Mouse (Mus musculus) frontal cortex, postnatal 25 days (tissue): ENCODE measurements at regions not wholly inside any gene's neighbourhood (a gene's known extent, or its start where the extent isn't known, plus 50 kb on each side); places are given as distances from the start of the nearest gene placed in this dataset.

Experiments used
- DNase-seq, 2 experiments: peaks; one replicate each; pipeline ENCODE4 v3.0.0; 2022; ENCODE audit warnings: low spot score in 2 of 2

GRCm38 (mm10) chr13:107880551-107880950 lies 163.7 kb upstream of the Smim15 start:
- DNase-seq: no peak

GRCm38 (mm10) chr13:107879535-107879934 lies 164.7 kb upstream of the Smim15 start:
- no peak for DNase-seq

- DNase-seq: no peak
Measured at GRCm38 (mm10) chr13:107878980-107879379, 165.3 kb upstream of the Smim15 start.

- DNase-seq: no peak
Measured at GRCm38 (mm10) chr13:107873244-107873667, 171.0 kb upstream of the Smim15 start.

- DNase-seq: no peak
Measured at GRCm38 (mm10) chr13:107872574-107872973, 171.7 kb upstream of the Smim15 start.

- no peak for DNase-seq
Measured at GRCm38 (mm10) chr13:107872137-107872536, 172.1 kb upstream of the Smim15 start.

- DNase-seq: no peak
Measured at GRCm38 (mm10) chr13:107868906-107869305, 175.3 kb upstream of the Smim15 start.

GRCm38 (mm10) chr13:107866825-107867224 lies 177.4 kb upstream of the Smim15 start:
- no peak for DNase-seq

- DNase-seq: no peak
Measured at GRCm38 (mm10) chr13:107862793-107863654, 181.2 kb upstream of the Smim15 start.

GRCm38 (mm10) chr13:107861384-107862134 lies 182.7 kb upstream of the Smim15 start:
- DNase-seq: no peak

GRCm38 (mm10) chr13:107857043-107857755 lies 187.0 kb upstream of the Smim15 start:
- DNase-seq: no peak

GRCm38 (mm10) chr13:107850907-107851560 lies 193.2 kb upstream of the Smim15 start:
- DNase-seq: no peak

- DNase-seq: no peak
Measured at GRCm38 (mm10) chr13:107848871-107849270, 195.4 kb upstream of the Smim15 start.

GRCm38 (mm10) chr13:107847179-107848012 lies 196.8 kb upstream of the Smim15 start:
- DNase-seq: no peak

GRCm38 (mm10) chr13:107846621-107847178 lies 197.5 kb upstream of the Smim15 start:
- no peak for DNase-seq

GRCm38 (mm10) chr13:107845838-107846237 lies 198.4 kb upstream of the Smim15 start:
- DNase-seq: no peak

GRCm38 (mm10) chr13:107844085-107844484 lies 200.2 kb upstream of the Smim15 start:
- DNase-seq: no peak

GRCm38 (mm10) chr13:107838126-107838715 lies 206.0 kb upstream of the Smim15 start:
- DNase-seq: no peak

GRCm38 (mm10) chr13:107837206-107837952 lies 206.9 kb upstream of the Smim15 start:
- DNase-seq: no peak
